ENCODE assay signal across 1 mouse cellular context in genomic region chr5:138170936-138171561, GRCm38 (mm10).
A peak's percentile ranks its signal among the peaks of the same experiment; 100 is the strongest.
TF ChIP-seq lines count a peak whose summit lies in the region.

No protein-coding gene starts in this region.

TF ChIP-seq in MEL, 35 proteins besides CTCF, POLR2A, EP300 and RAD21 (continued from another document):
- TF ChIP-seq KAT2A (conservative IDR thresholded peaks at IDR 0.05; ENCODE audit: low read depth, low read length) (peak; percentile 67; the same call in 1 of the 2 replicates), GABPA (IDR thresholded peaks at IDR 0.05; ENCODE audit: low read depth, low read length) (no peak), USF1 (IDR thresholded peaks at IDR 0.05; ENCODE audit: low read depth, low read length) (0 out of 2 replicates have a peak, but pooled peaks have one; percentile 27), MEF2A (IDR thresholded peaks at IDR 0.05; ENCODE audit: extremely low read depth, insufficient replicate concordance, low read depth, low read length, poor library complexity, severe bottlenecking) (no peak), POLR2AphosphoS2 (IDR thresholded peaks at IDR 0.05; ENCODE audit: low read length) (peak; percentile 71), BHLHE40 (IDR thresholded peaks at IDR 0.05; ENCODE audit: borderline replicate concordance, low read depth, low read length) (no peak), CHD1 (IDR thresholded peaks at IDR 0.05; ENCODE audit: low read depth, low read length) (no peak), MXI1 (IDR thresholded peaks at IDR 0.05; ENCODE audit: low read depth, low read length) (peak; percentile 98), USF2 (IDR thresholded peaks at IDR 0.05; ENCODE audit: borderline replicate concordance in 1 of 2, insufficient read depth in 1 of 2, low read depth in 1 of 2, low read length in 2 of 2) (no peak), ZNF384 (IDR thresholded peaks at IDR 0.05; ENCODE audit: low read depth, low read length) (no peak), MYC (IDR thresholded peaks at IDR 0.05; ENCODE audit: low read depth, low read length) (peak; percentile 86), NELFE (IDR thresholded peaks at IDR 0.05; ENCODE audit: low read depth, low read length) (peak; percentile 58), GATA1 (IDR thresholded peaks at IDR 0.05; ENCODE audit: low read depth, low read length) (no peak), CHD2 (IDR thresholded peaks at IDR 0.05; ENCODE audit: low read length) (no peak), POLR2AphosphoS5 (IDR thresholded peaks at IDR 0.05; ENCODE audit: borderline replicate concordance, low read depth, low read length) (no peak), ZC3H11A (IDR thresholded peaks at IDR 0.05; ENCODE audit: low read depth, low read length) (no peak), ZMIZ1 (IDR thresholded peaks at IDR 0.05; ENCODE audit: low read depth, low read length) (no peak; the same call in 1 of the 2 replicates), SMC3 (IDR thresholded peaks at IDR 0.05; ENCODE audit: low read depth, low read length) (no peak), TCF12 (IDR thresholded peaks at IDR 0.05; ENCODE audit: low read depth, low read length) (0 out of 2 replicates have a peak, but pooled peaks have one; percentile 16), ETS1 (IDR thresholded peaks at IDR 0.05; ENCODE audit: low read depth, low read length) (0 out of 2 replicates have a peak, but pooled peaks have one; percentile 17), MAX (IDR thresholded peaks at IDR 0.05; ENCODE audit: low read length) (peak; percentile 96), MAZ (IDR thresholded peaks at IDR 0.05; ENCODE audit: low read depth, low read length) (no peak), HCFC1 (IDR thresholded peaks at IDR 0.05; ENCODE audit: low read depth, low read length) (peak; percentile 79)
